Mouse (Mus musculus) kidney, adult 9 months (tissue): ENCODE data around the gene Zdhhc19.
A peak's percentile ranks its signal among the peaks of the same experiment; 100 is the strongest.

Experiments used
- DNase-seq: peaks from one replicate; pipeline ENCODE4 v3.0.0; 2022

Gene Zdhhc19

DNA sequence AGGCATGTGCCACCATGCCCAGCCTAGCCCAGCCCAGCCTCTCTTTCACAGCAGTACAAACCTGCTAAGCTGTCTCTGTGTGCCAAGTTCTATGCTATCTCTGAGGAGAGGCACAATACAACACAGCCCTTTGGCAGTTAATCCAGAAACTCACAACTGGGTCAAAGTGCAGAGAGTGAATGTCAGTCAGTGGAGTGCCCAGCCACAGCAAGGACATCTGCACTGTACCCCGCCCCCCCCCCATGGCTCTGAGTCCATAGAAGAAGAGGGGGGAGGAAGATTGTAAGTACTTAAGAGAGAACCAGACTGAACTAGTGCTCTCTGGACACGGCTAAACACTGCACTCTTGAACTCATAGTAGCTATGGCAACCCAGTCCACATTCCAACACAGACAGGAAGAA lies 55.3 kb downstream of the Zdhhc19 start:
- DNase-seq: peak; percentile 85

- DNase-seq: no peak
These were observed 59.5 kb downstream of the Zdhhc19 start for GRCm38 (mm10) chr16:32555588-32555987.

DNA sequence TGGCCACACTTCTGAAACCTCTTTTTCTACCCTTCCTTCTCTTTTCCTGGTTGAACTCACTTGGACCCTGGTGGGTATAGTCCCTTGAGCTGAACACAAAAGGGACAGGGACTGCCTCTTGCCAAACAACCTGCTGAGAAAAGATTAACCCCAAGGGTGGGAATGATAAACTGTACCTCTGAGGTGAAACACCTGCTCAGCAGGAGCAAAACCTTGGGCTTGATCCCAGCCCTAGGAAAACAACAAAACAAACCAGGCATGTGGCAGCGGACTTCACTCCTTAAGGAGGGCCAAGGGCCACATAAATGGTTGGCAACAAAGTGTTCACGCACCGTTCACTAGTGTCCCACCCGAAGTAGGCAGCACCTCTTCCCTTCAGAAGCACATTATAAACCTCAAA lies 63.4 kb downstream of the Zdhhc19 start:
- DNase-seq: peak; percentile 64

DNA sequence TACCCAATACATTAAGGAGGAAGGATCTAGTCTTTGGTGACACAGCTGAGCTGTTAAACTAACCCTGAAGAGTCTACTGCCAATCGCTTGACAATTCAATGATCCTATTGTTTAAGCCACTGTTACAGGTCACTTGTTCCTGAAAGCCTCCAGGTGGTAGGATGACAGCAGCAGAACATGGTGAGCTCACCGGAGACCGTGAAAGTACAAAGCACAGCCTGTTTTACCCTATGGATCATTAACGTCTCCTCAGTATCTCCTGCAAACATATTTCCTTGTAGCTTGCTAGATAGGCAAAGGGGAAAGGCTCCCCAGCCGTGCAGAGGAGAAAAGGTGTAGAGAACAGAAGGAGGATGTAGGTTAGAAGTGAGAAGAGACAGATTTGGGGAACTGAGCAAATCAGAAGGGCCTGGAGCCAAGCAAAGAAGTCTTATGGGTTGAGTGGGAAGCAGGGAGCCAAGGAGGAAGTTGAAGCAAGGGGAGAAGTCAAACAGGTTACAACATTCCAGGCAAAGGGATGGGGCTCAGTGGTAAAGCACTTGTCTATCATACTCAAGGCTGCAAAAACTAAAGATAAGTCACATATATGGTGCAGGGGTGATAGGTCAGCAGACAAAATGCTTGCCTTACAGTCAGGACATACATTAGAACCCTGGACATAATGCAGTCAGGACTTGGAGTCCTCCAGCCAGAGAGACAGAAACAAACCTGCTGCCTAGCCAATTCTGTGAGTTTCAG lies 67.2 kb downstream of the Zdhhc19 start:
- no peak for DNase-seq

DNA sequence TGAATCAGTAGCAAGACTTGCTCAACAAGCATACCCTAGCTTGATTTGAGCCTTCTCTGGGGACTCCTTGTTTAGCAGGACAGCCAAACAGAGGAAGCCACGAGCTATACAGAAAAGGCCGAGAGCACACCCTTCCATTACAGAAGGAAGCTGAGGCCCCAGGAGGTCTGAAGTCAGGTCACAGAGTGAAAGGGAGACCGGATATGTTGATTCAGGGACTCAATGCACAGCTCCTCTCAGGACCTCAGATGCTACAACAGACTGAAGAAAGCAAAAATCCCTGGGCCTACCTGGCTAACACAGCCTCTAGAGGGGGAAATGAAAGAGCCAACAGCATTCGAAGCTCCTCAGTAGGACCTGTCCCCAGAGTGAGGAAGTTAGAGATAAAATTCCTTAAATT lies 71.2 kb downstream of the Zdhhc19 start:
- no peak for DNase-seq

- DNase-seq: peak; percentile 14
These were observed 72.3 kb downstream of the Zdhhc19 start for GRCm38 (mm10) chr16:32568401-32568800.

DNA sequence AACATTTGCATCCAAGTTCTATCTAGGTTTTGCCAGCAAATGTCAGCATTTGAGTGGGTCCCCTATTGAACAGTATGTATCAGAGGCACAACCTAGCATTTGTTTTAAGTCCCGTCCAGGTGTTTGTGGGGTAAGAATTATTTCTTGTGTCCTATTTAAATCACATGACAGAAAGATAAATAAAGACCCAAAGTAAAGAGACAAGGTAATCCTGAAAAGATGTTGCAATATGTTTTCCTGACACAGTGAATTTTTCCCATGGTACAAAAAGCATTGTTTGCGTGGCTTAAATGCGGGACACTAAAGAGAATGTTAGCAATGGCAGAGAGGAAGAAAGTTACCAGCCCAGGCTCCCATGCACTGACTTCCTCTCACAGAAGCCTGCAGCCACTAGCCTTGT lies 74.0 kb downstream of the Zdhhc19 start:
- no peak for DNase-seq

DNA sequence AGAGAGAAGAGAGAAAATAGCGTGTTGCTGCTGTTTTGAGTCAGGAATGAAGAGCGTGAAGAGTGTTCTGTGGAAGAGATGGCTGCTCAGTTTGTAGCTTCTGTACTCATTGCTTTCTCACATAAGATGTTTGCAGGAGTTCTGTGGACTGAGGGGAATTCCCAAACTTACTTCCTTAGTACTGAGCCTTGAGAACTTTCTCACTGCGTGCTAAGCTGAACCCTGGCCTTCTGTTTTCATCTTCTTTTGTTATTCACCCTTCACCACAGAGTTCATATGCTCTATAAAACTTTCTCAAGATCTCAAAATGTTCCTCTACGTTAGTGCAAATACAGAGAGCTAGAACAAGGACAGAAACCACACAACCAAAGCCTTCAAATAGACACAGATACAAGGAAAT lies 76.5 kb downstream of the Zdhhc19 start:
- no peak for DNase-seq

DNA sequence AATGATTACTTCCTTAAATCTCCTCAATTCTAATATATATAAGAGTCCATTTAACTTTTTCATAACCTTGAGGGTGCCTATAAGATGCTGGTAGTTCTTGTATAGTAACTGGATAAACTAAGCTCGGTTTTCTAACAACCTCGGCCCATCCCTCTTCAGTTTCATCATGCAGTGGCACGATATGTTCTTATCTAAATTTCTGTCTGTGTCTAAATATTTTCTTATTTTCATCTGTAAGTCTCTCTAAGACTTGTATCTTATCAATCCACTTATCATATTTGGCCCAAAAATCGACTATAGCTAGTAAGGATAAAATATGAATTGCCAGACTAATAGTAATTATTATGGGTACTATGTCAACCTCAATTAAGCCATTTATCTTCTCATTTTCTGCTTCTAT lies 90.4 kb downstream of the Zdhhc19 start:
- no peak for DNase-seq

- no peak for DNase-seq
These were observed 92.5 kb downstream of the Zdhhc19 start for GRCm38 (mm10) chr16:32588568-32588967.

GRCm38 (mm10) chr16:32591521-32591920 lies 95.5 kb downstream of the Zdhhc19 start:
- DNase-seq: no peak

DNA sequence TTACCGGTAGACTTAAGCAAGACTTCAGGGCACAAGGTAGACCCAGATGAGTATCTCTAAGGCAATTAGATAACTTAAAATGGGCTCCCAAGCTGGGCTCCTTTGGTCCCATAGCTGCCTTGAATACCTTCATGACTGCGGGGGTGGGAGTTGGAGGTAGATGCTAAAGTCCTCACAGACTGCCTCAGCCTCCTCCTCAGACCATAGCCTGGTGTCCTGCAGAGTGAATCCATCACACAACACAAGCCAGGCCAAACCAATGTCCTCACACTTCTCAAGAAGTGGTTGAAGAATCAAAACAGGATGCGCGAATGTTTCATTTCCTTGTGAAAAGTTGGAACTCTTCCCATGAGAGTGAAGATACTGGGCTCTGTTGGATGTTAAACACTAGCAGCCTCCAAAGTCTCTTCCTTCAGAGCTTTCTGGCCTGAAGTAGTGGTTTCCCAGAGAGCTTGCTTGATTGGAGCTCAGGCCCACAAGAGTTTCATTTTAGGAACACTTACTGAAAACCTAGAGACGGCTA lies 97.3 kb downstream of the Zdhhc19 start:
- no peak for DNase-seq

DNA sequence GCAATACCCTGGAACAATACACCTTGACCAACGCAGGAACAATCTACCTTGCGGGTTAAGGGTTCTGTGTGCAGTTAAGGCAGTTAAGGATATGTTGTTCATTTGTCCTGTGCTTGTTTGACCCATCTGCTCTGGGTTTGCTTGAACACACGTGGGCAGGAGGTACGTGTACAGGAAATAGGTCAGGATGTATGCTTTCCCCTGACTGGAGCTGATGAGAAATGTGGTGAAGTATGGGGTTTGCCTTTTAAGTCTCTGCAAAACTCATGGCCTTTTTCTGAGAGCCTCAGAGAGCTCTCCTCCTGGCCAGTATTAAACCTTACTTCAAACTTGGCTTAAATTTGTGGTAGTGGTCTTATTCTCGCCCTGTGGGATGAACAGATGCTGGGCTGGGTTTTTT lies 97.9 kb downstream of the Zdhhc19 start:
- no peak for DNase-seq

GRCm38 (mm10) chr16:32594701-32595100 lies 98.6 kb downstream of the Zdhhc19 start:
- DNase-seq: no peak

DNA sequence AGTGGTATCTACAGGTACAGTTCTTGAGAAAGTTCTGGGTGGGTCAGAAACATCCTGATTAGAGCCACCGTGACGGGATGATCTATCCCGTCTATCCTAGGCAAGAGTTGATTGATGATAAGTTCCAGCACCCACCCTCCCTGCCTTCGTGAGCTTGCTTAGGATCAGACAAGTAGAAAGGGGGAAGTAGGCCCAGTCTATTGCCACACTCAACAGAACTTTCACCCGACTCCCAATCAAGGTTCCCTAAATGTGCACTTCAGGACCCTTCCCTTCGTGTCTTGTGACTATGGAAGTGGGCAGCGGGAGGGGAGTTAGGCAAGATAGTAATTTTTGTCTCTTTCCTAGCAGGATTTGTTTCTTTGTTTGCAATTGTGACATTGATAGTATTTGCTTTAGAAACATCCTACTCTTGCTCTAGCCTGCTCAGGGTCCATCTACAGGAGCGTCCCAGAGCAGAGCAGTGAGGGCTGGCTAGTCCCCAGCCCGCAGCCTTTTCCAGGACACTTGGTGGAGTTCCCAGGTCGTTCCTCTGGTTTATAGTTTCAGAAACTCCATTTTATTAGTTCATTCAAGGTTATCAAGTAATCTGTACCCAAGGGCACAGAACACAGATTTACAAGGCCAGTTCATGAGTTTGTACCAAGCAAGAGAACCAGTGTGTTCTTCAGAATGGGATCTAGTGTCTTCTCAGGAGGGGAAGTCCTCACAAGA lies 99.2 kb downstream of the Zdhhc19 start:
- DNase-seq: peak; percentile 22

DNA sequence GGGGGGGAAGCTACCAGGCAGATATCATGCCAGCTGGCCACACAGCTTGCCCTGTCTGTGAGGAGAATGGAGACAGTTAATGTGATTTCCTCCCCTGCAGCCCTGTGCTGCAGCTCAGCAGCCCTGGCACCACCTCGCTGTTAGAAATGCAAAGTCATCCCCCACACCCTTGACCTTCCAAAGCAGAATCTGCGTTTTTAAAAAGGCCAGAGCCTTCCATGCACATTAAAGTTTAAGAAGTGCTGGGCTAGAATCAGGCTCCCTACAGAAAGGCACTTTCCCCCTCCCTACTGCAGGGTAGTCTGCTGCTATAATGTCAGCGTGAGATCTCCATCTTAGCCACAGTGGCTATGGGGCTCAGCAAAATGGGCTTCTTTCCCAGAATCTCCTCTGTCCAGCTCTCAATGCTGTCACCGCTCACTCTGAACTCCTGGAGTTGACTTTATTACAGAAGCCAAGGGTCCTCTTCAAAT lies 101.9 kb downstream of the Zdhhc19 start:
- peak; percentile 19 for DNase-seq

DNA sequence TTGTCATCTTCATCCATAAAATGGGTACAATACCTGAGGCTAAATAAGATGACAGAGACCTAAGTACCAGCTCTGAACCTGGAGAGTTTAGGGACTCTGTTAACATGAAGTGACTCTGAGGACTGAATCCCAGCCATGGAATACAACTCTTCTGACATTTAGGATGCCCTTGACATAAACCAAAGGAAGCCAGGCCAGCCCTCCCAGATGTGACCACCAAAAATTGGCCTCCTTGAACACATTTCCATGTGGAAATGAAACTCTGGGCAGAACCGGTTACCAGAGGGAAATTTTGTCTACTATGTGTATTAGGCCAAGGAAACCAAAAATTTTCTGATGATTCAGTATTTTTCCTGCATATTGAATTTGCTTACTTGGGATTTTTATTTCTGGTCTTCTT lies 103.1 kb downstream of the Zdhhc19 start:
- DNase-seq: no peak

- DNase-seq: no peak
These were observed 106.2 kb downstream of the Zdhhc19 start for GRCm38 (mm10) chr16:32602193-32602685.

DNA sequence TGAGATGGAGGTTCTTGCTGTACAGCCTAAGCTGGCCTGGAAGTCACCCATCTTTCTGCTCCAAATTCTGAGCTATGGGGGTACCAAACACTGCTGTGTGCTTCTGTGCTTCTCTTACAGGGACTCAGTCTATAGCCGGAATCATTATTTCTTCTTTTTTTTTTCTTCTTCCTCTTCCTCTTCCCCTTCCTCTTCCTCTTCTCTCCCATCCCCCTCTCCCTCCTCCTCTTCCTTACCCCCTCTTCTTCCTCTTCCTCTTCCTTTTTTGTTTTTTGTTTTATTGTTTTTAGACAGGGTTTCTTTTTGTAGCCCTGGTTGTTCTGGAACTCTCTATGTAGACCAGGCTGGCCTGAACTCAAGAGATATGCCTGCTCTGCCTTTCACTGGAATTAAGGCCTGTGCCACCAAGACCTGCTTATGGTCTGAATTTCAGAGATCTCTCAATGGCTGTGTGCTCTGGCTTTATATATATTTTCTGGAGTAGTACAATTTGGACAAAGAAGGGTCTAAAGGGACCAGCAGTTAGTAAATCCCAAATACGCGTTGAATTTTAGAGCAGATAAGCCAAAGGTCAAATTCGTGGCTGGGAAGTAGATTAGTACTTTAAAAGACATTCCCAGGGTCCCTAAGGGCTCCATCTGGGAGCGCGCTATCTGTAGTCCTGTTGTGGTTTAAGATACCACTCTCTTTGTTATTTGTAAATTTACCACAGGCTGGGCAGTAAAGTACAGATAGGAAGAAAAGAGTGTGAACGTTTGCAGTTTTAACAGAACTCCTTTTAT lies 111.7 kb downstream of the Zdhhc19 start:
- peak; percentile 33 for DNase-seq

- no peak for DNase-seq
These were observed 112.3 kb downstream of the Zdhhc19 start for GRCm38 (mm10) chr16:32608344-32608711.

- DNase-seq: peak; percentile 99
These were observed 112.8 kb downstream of the Zdhhc19 start, which contains the start of gene Tfrc for GRCm38 (mm10) chr16:32608712-32609400. TSS of gene Tfrc (plus strand) at chr16:32608920.

DNA sequence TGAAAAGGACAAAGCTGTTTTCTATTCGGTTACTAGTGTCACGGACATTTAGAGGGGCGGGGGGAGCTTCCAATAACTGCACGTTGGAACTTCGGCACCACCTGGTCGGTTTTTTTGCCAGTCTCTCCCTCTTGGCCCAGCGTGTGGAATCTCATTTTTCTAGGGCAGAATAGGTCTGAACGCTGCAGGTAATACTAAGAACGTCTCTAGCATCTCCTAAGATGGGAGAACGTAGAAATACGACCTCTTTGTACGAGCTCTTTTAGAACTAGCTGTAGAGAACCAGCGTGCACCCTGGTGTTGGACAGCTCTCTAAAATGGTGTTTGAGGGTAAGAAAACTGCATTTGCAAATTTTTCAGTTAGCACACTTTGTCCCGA lies 113.3 kb downstream of the Zdhhc19 start:
- DNase-seq: peak; percentile 27
